Mouse (Mus musculus): Measurements from ENCODE around the gene Arhgap9.
A peak's percentile ranks its signal among the peaks of the same experiment; 100 is the strongest.
"Not testable (repeated sequence)": the region's sequence is repeated elsewhere in the genome, so short reads cannot be mapped to it uniquely, and the experiment has no call there.

Arhgap9 gene

DNA sequence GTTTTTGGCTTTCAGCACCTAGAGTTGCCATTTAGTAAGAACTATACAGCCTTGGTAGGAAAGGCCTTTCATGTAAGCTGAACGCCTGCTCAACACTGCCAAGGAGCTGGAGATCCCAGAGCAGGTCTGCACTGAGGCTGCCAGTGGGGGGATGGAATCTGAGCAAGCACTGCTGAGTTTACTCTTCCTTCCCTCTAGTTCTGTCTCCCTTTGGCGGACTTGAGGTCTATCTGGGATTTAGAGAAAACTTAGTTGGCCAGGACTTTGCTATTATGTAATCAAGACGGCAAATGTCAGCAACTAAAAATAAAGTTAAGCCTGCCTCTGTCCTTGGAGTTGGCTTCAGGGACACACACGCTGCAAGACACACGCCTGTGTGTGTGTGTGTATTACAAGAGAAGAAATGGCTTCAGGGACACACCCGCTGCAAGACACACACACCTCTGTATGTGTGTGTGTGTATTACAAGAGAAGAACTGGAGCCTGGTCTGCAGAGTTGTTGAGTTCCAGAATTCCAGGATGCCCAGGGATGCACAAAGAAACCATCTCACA lies 28.7 kb upstream of the Arhgap9 start:
- no peak for DNase-seq

DNA sequence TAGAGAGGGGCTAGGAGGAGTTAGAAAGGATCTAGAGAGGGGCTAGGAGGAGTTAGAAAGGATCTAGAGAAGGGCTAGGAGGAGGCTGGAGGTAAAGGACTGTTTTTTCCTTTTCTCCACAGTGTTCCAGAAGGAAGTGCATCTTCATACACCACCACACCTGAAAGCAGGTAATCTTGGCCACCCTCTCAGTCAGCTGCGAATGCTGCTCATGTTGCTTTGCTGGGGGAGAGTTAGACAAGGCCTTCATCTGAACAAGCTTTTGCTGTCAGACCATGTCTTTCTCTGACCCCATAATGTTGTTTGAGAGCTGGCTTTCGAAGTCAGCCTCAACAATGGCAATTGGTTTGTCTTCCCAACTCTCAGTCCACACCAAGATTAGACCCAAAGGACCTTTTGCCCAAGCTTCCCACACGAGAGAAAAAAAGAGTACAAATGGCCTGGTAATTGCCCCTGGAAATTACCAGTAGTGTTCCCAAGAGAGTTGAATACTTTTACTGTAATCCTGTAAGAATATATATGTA lies 28.1 kb upstream of the Arhgap9 start:
- no peak for DNase-seq

DNA sequence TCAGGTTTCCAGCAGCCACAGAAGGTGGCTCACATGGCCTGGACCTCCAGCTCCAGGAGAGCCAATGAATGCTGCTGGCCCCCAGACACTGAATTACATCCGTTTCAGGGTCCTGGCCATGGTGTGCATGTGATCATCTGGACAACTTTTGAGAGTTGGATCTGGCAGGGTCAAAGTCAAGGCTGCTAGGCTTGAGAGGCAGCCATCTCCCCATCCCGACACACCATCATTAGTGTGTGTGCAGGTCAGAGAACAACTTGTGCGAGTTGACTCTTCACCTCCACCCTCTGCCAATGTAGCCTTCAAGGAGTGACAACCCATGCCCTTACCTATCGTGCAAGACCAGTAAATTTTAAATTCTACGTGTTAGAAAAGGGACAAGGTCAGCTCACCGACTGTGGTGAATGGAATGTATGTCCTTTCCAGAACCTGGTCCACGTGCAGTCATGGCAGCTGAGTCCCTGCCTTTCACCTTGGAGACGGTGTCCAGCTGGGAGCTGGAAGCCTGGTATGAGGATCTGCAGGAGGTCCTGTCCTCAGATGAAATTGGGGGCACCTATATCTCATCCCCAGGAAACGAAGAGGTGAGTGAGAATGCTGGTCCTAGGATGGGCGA lies 26.8 kb upstream of the Arhgap9 start:
- no peak for DNase-seq

DNA sequence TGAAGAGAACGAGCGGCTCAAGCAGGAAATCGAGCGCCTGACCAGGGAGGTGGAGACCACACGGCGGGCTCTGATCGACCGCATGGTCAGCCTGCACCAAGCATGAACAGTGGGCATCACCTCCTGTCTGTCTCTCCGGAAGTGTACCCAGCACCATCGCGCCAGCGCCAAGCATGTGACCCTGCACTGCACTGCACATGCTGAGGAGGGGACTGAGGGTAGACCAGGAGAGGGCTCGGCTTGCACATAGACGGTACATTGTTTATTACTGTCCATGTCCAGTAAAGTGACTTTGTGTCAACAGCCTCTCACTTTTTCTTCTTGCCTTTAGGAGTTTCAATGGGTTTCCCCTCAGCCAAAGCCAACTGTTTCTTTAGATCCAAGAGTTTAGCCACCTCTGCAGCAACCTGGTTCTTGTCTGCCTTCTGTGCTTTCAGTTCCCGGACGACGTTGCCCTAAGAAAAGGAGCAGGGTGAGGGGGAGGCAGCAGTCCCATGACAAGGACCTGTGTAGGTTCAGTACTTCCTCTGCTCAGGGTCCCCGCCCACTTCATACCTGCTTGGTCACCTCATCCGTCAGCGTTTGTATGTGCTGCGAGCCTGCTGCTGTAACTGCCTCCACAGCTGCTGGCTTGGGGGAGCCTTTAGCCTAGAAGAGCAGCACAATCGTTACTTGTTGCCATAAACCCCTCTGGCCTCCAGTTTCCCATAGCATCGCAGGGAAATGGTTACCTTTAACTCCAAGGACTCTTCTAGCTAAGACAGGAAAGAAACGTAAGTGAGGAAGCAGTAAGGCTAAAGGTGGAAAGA lies 25.6 kb upstream of the Arhgap9 start:
- no peak for DNase-seq

DNA sequence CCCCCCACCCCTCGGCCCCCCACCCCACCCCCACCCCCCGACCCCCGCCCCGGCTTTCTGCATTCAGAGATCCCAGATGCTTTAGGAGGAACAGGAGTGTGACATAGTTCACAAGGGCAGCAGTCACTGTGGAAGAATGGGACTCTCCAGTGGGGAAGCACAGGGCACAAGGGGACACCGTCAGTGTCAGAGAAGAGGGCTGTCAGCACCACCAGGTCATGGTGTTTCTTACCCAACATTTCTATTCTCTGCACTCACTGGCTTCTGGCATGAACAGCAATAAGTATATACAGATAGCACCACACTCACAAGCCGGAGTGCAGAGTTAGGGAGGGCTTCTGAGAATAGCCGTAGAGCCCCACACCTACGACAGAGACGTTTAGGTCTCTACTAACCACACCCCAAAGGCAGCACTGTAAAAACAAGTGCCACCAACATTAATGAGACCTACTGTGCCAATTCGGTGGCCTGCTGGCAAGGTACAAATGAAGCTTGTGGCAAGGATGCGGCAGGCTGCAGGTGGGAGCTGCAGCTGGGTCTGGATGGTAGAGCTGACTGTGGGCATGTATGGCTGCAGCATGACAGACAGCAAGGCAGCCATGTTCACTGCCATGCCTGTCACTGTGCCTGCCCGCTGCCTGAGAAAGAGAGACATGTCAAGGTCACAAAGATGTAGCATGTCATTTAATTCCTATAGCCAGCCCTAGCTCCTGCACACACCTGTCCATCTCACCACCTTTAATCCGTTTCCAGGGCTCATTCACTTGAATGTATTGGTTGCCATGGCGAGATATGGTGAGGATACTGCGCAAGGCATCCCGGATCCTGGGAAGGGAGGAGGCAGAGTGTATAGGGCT lies 24.5 kb upstream of the Arhgap9 start:
- DNase-seq = no peak

DNA sequence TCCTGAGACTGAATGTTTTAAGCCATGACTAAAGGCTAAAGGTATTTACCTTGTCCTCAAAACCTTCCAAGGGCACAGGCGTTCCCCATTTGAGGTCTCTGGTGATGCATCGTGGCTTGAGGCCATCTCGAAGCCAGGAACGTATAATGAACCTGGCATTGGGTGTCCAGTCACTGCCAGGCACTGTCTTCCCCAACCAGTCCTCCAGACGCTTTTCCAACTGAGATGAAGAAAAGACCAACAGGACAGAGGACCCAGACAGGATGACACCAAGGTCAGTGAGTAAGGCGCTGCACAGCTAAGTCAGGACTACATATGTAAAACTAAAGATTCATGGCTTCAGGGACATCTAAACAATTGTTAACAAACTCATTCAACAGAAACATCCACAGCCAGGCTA lies 21.4 kb upstream of the Arhgap9 start:
- DNase-seq = no peak

DNA sequence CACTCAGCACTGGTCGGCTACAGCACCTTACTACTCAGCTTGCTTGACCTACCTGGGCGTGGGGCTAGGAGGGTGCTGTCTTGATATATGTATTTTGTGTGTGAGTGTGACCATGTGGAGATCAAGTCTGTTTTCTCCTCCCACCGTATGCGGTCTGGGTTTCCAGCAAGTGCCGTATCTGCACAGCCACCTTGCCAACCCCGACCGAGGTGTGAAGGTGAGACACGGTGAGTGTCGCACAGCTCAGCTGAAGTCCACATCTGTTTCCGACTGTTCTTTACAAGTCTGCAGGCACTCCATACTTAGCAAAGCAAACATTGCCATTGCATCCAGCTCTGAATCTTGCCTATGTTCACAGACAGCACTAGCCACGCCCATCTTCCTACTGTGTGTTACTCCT lies 18.6 kb upstream of the Arhgap9 start:
- no peak for DNase-seq

DNA sequence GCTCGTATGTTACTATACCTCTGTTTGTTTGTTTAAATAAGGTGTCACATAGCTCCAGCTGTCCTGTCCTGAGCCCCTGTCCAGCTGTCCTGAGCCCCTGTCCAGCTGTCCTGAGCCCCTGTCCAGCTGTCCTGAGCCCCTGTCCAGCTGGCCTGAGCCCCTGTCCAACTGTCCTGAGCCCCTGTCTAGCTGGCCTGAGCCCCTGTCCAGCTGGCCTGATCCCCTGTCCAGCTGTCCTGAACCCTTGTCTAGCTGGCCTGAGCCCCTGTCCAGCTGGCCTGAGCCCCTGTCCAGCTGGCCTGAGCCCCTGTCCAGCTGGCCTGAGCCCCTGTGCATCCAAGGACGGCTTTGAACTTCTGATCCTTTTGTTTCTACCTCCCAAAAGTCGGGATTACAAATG lies 12.6 kb upstream of the Arhgap9 start:
- DNase-seq = not testable (repeated sequence)

DNA sequence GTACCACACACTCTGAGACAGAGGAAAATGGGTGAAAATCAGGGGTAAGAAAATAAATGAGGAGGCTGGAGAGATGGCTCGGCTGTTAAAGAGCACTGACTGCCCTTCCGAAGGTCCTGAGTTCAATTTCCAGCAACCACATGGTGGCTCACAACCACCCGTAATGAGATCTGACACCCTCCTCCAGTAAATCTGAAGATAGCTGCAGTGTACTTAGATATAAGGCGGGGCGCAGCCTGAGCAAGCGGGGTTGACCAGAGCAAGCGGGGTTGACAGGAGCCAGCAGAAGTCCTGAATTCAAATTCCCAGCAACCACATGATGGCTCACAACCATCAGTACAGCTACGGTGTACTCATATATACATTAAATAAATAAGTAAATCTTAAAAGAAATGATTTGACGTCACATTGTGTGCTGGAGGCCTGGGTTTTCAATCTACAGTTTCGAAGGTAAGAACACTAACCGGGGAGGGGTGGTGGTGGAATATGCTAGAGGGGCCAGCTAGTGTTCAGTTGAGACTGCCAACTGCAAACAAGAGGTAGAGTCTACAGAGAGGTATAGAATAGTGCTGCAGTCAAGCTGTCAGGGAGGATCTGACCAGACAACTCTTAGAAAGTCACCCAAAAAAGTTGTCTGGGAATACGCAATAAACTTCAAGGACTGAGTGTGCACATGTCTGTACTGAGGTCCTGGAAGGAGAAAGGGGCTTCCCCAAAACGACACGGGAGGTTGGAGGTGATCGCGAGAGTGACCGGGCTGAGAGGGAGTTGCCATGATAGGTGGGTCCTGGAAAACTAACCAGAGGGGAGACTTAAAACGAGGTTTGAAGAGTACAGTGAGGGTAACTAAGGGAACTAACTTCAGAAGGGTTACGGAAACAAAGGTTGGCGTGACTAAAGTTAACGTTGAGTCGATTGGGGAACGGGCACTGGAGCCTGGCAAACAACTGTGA lies 11.0 kb upstream of the Arhgap9 start:
- no peak for DNase-seq

DNA sequence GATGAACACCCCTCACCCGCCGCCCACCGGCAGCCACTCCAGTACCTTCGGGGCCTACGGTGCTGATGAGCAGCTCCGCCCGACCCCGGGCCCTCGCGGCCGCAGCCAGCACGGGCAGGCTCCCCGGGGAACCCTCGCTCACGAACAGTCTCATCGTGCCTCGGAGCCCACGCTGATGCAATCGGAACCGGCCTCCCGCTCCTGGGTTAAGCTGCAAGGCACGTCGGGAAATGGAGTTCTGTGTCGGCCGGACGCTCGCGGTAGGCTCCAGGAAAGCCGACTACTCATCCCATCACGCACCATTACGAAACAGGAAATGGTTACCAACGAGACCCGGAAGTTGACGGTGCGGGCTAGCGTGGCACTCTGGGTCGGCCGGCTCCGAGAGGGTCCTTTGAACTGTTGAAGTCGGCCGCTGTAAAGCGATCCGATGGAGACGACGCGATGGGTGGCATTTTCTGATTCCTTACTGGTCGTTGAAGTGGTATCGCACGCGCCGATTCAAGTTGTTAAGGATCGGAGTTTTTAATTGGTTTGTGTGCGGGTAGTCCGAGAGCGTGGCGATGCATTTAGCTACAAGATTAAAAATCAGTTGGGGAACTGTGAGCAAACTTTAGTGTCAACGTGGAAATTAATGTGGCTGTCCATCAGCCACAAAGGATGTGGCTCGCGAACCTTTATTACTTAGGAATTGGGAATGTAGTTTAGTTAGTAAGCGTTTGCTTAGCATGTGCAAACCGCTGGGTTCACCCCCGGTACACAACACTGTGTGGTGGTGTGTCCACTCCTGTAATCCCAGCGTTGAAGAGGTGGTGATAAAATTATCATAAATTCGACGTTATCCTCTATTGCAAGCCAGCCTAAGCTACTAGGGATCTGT lies 10.0 kb upstream of the Arhgap9 start, which contains the start of gene Mars:
Gene Mars (minus strand): TSS at position 311 of the 880 bp plus-strand sequence.
- peak; percentile 89 for DNase-seq

DNA sequence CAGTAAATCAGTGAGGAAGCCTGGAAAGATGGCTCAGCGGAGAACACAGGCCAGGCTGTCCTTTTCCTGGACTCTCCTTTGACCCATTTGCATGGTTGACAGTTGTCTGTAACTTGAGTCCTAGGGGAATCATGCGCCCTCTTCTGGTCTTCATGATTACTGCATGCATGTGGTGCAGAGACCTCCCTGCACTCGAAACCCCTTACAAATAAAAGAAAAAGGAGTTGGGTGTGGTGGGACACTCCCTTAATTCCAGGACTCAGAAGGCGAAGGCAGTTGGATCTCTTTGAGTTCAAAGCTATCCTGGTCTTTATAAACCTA lies 9.4 kb upstream of the Arhgap9 start:
- DNase-seq = peak; percentile 90

DNA sequence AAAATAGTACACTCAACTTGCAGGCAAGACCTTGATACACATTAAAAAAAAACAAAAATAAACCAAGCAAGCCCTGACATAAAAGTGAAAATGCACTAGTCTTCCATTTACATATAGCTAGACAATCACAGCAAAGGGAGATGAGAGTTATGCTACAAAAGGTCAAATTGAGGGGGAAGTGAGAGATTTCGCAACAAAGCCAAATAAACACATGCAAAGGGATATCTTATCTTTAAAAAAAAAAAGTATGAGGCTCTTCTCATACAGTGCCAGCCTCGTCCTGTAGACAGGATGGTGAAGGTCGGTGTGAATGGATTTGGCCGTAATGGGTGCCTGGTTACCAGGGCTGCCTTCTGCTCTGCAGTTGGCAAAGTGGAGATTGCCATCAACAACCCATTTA lies 8.9 kb upstream of the Arhgap9 start:
- DNase-seq = no peak

DNA sequence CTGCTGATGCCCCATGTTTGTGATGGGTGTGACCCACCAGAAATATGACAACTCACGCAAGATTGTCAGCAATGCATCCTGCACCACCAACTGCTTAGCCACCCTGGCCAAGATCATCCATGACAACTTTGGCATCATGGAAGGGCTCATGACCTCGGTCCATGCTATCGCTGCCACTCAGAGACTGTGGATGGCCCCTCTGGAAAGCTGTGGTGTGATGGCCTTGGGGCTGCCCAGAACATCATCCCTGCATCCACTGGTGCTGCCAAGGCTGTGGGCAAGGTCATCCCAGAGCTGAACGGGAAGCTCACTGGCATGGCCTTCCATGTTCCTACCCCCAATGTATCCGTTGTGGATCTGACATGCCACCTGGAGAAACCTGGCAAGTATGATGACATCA lies 8.2 kb upstream of the Arhgap9 start:
- DNase-seq = not testable (repeated sequence)

DNA sequence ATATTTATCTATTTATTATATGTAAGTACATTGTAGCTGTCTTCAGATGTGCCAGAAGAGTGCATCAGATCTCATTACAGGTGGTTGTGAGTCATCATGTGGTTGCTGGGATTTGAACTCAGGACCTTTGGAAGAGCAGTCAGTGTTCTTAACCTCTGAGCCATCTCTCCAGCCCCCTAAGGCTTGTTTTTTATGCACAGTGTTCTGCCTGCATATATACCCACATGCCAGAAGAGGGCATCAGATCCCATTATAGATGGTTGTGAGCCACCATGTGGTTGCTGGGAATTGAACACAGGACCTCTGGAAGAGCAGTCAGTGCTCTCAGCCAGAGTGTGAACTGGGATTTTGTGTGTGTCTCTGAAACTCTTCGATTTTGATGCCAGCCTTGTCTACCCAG lies 6.8 kb upstream of the Arhgap9 start:
- DNase-seq = not testable (repeated sequence)

DNA sequence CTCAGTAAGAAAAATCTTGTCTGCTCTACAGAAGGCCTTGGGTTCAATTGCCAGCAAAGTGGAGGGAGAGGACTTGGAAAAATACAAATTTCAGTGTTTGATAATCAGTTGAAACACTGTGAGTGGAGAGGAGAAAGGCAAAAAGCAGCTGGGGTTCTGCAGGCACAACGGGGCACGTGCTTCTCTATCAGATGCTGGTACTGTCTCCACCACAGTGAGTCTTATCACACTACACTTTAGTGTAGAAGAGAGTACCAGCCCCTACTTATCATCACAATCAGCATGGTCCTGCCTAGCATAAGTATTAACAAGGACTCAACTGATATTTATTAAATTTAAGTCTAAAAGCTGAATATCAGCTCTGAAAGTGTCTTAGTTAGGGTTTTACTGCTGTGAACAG lies 4.5 kb upstream of the Arhgap9 start:
- DNase-seq = no peak

DNA sequence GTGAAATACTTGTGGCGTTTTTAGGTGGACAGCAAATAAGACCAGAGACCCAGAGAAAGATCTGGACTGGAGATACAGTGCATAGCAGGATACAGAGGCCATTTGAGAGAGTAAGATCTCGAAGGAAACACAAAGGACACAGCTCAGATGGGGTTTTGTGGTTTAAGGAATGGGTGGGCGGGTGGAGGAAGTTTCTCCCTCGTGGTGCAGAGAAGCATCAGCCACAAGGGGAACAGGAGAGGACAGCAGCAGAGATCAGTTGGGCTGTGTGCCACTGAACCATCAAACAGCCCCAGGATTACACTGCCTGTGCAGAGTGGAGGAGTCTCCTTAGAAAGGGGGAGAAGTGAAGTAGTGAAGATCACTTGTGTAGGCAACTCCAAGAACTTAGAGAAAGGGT lies 3.8 kb upstream of the Arhgap9 start:
- no peak for DNase-seq

DNA sequence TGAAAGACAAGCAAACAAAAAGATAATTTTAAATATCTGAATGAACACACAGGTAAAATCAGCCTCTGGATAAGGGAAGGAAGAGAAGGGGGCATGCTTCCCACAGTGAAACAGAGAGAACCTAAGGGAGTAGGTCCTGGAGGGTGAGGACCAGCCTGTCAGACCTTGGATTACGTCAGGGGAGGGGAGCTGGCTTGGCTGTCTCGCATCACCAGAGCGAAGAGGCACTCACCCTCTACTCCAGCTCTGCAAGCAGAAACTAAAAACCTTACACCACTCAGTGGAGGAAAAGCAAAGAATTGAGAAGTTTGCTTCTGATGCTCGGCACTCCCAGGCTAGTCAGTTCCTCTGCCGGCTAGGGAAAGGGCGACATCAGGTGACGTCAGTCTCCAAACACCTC lies 1.8 kb upstream of the Arhgap9 start:
- no peak for DNase-seq

DNA sequence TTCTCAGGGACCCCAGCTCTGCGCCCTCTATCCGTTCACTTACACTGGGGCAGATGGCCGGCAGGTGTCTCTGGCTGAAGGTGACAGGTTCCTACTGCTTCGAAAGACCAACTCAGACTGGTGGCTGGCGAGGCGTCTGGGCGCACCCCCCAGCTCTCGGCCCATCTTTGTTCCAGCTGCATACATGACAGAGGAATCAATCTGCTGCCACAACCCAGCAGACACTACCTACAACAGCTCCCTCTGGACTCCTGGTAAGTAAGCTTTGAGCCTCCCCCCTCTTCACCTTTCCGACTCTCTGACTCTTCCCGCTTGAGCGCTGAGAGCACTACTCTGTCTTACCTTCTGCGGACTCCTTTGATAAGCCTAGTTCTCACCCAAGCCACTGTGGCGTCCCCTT lies 414 bp downstream of the Arhgap9 start:
- DNase-seq = peak; percentile 59

DNA sequence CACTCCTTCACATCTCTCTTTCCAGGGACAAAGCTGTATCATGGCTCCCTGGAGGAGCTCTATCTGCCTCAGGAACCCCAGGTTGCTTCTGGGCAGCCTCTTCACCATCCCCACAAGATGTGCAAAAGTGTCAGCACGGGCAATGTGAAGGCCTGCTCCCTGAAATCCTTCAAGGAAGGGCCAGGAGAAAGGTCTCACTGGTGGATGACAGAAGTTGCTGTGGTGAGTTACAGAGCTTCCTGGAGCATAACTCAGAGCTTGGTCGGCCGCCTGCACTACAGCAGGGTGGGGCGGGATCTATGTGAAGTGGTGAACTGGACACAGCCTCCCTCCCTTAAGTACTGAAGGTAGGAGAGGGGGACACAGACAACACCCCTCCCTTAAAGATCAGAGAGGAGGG lies 905 bp downstream of the Arhgap9 start:
- DNase-seq = peak; percentile 52

DNA sequence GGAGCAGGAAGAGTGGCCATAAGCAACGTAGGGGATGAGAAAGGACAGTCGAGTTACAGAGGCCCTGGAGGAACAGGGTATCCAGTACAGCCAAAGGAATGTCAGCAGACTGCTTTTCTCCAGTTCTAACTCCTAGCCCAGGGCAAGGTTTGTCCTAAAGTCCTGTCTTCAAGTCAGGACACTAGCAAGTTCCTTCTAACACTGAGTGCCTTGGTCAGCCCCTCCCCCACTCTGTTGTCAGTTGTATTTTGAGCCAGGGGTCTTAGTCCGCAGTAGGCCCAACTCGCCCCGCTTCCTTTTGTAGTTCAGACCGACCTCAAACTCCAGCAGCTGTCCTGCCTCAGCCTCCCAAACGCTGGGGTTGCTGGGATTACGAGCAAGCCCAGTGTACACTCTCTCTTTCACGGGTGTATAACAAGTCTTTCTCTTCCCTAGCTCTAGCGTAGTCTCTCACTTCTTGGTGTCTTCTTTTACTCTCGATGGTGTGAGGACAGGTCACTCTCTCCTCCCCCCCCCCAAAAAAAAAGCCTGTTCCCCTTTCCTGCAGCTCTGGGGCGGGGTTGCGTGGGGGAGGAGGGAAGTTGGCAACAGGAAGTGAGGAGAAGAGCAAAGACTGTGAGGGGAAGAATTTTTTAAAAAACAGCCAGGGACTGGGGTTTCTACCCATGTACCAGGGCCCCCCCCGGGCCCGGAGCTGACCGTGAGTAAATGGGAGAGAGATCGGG lies 1.5 kb downstream of the Arhgap9 start:
- DNase-seq = peak; percentile 70
